Mouse (Mus musculus): ENCODE results near the gene Sp140. TPM values are rescaled to one million over a fixed set of nuclear protein-coding genes. Genes with fewer than 3 reads are reported as not detected.
"Not testable (repeated sequence)": the region's sequence is repeated elsewhere in the genome, so short reads cannot be mapped to it uniquely, and the experiment has no call there.

The Sp140 gene
- polyA plus RNA-seq, 1 experiment from 2014 or later, result 1.2 TPM

DNA sequence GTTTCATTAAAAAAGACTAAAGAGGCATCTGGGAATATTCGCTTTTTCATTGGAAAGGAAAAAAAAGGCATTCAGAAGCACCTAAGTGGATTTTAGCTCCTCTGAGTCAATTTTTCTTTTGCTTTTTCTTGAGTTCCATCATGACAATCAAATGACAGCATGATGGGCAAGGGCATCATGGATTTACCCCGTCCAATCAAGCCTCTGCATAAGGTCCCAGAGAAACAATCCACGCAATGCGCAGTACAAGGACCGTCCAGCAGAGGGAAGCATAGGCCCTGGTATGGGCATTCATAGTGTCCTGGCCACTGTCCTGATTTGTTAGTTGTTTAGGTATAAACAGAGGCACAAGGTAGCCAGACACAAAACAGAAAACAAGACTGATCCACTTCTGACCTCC lies 18.7 kb upstream of the Sp140 start:
- DNase-seq (ENCODE audit: low spot score); H3K4me2 ChIP-seq (ENCODE audit: low read depth, severe bottlenecking); H3K36me3 ChIP-seq (ENCODE audit: control insufficient read depth, insufficient read depth, low read length); H3K9ac ChIP-seq (ENCODE audit: low read length); H3K27ac ChIP-seq (replicated peaks; ENCODE audit: low read depth, low read length); H3K27me3 ChIP-seq (ENCODE audit: control insufficient read depth, insufficient read depth, low read length); H3K4me1 ChIP-seq (ENCODE audit: control insufficient read depth, insufficient read depth, low read length); ATAC-seq (ENCODE audit: insufficient number of reproducible peaks, low FRiP score, low TSS enrichment, low read depth); H3K9me3 ChIP-seq (ENCODE audit: control insufficient read depth, low read length); H3K4me3 ChIP-seq (ENCODE audit: low read depth, low read length): not testable (repeated sequence)
- 30% methylated on average over 4 of the region's 5 CpGs for WGBS

DNA sequence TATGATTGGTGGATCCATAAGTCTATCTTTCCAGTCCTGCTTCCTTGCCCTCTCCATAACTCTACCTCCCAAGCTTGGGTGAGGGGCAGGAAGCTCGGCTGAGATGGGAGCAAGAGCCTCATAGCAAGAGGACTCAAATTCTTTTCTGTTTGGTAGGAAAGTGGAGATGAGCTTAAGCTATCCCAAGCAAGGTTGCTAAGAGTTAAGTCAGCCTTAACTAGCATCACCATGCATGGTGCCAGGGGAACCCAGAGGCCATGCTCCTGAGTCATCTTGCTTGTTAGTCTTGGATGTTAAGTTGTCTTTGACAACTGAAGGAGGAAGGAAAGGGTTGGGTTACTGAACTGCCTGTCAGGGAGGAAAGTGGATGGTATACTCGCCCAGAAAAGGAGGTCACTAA lies 11.5 kb upstream of the Sp140 start:
- not testable (repeated sequence) for H3K27me3 ChIP-seq (ENCODE audit: control insufficient read depth, insufficient read depth, low read length); H3K36me3 ChIP-seq (ENCODE audit: control insufficient read depth, insufficient read depth, low read length); H3K4me3 ChIP-seq (ENCODE audit: low read depth, low read length); H3K4me1 ChIP-seq (ENCODE audit: control insufficient read depth, insufficient read depth, low read length); DNase-seq (ENCODE audit: low spot score); ATAC-seq (ENCODE audit: insufficient number of reproducible peaks, low FRiP score, low TSS enrichment, low read depth); H3K9ac ChIP-seq (ENCODE audit: low read length); H3K9me3 ChIP-seq (ENCODE audit: control insufficient read depth, low read length); H3K27ac ChIP-seq (replicated peaks; ENCODE audit: low read depth, low read length); H3K4me2 ChIP-seq (ENCODE audit: low read depth, severe bottlenecking)
- 83% methylated on average over 1 of the region's 2 CpGs for WGBS

DNA sequence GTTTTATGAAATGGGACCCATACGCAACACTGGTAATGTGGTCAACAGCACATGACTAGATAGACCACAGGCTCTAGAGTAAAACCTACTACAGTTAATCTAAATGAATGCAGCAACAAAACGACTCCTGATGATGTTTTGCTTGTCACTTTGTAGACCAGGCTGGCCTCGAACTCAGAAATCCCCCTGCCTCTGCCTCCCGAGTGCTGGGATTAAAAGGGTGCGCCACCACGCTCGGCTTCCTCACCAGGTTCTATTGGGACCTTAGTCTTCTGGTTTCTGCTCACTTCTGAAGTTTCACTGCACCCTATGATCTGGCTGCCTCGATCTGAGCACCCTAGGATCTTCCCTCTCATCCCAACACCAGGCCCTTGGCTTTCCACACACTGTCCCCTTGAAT lies 7.7 kb upstream of the Sp140 start:
- not testable (repeated sequence) for ATAC-seq (ENCODE audit: insufficient number of reproducible peaks, low FRiP score, low TSS enrichment, low read depth); H3K36me3 ChIP-seq (ENCODE audit: control insufficient read depth, insufficient read depth, low read length)

DNA sequence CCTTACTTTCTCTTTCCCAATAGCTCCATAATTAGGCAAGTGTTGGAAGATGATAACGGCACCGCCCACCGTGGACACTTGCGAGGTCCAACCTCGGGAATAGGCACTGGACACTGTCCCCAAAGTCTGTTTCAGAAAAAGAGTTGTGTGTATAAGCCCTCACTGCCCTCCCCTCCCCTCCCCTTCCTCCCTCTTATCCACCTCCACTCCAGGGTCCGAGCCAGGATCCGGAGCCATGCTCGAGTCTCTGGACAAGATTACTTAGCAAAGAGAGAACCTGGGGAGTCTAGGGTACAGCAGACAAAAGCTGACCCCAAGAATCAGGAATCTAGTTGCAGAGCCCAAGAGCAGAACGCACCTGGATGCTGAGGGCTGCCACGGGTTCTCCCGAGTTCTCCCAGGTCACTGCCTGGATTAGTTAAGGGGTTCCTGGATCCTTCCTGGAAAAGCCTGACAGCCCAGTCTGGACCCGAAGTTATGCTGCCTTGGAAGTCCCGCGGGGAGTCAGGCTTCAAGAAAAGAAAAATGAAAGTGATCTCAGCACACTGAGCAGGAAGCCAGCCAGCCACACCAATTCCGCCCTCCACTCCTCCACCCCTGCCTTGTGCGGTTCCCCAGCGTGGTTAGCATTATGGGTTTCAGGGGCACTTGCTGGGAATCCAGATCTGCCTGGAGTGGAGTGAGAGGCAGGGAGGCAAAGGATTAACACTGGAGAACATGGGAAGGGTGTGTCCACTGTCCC lies 1.7 kb upstream of the Sp140 start, which contains the start of gene Sp110:
Gene Sp110, minus strand, starts transcription at position 547 of the 742 bp plus-strand sequence.
- not testable (repeated sequence) for H3K9me3 ChIP-seq (ENCODE audit: control insufficient read depth, low read length); H3K4me3 ChIP-seq (ENCODE audit: low read depth, low read length); H3K36me3 ChIP-seq (ENCODE audit: control insufficient read depth, insufficient read depth, low read length); H3K4me1 ChIP-seq (ENCODE audit: control insufficient read depth, insufficient read depth, low read length); H3K4me2 ChIP-seq (ENCODE audit: low read depth, severe bottlenecking); ATAC-seq (ENCODE audit: insufficient number of reproducible peaks, low FRiP score, low TSS enrichment, low read depth); H3K27ac ChIP-seq (replicated peaks; ENCODE audit: low read depth, low read length); H3K9ac ChIP-seq (ENCODE audit: low read length); H3K27me3 ChIP-seq (ENCODE audit: control insufficient read depth, insufficient read depth, low read length); DNase-seq (ENCODE audit: low spot score)
- WGBS, result 76% methylated on average over 15 of the region's 17 CpGs

More for the DNA sequence above, 7.7 kb upstream of the Sp140 start:
- not testable (repeated sequence) for DNase-seq (ENCODE audit: low spot score); H3K27me3 ChIP-seq (ENCODE audit: control insufficient read depth, insufficient read depth, low read length); H3K4me3 ChIP-seq (ENCODE audit: low read depth, low read length); H3K4me1 ChIP-seq (ENCODE audit: control insufficient read depth, insufficient read depth, low read length); H3K4me2 ChIP-seq (ENCODE audit: low read depth, severe bottlenecking); H3K27ac ChIP-seq (replicated peaks; ENCODE audit: low read depth, low read length); H3K9ac ChIP-seq (ENCODE audit: low read length); H3K9me3 ChIP-seq (ENCODE audit: control insufficient read depth, low read length)
- 87% methylated on average over 8 of the region's 8 CpGs for WGBS

DNA sequence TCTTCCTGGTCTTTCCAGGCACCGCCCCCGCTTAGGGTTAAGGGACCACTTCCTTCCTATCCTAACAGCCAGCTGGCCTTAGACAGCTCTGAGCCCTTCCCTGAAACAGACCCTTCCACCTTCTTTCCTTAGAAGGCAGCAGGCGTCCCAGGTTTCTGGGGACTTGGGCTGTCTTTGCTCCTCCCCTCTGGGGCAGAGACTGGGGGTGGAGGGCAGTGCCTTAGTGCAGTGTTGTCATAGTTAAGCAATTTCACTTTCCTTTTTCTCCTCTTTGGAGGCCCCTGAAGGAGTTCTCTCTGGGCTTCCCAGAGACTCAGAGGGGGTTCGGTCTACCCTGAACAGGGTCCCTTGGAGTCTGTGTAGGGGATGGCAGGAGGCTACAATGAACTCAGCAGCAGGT lies 616 bp downstream of the Sp140 start:
- ATAC-seq (ENCODE audit: insufficient number of reproducible peaks, low FRiP score, low TSS enrichment, low read depth); H3K27me3 ChIP-seq (ENCODE audit: control insufficient read depth, insufficient read depth, low read length); H3K4me2 ChIP-seq (ENCODE audit: low read depth, severe bottlenecking); H3K4me1 ChIP-seq (ENCODE audit: control insufficient read depth, insufficient read depth, low read length); H3K9ac ChIP-seq (ENCODE audit: low read length); DNase-seq (ENCODE audit: low spot score); H3K9me3 ChIP-seq (ENCODE audit: control insufficient read depth, low read length); H3K36me3 ChIP-seq (ENCODE audit: control insufficient read depth, insufficient read depth, low read length); H3K4me3 ChIP-seq (ENCODE audit: low read depth, low read length); H3K27ac ChIP-seq (replicated peaks; ENCODE audit: low read depth, low read length): not testable (repeated sequence)
- WGBS, result 70% methylated on average over 4 of the region's 4 CpGs

DNA sequence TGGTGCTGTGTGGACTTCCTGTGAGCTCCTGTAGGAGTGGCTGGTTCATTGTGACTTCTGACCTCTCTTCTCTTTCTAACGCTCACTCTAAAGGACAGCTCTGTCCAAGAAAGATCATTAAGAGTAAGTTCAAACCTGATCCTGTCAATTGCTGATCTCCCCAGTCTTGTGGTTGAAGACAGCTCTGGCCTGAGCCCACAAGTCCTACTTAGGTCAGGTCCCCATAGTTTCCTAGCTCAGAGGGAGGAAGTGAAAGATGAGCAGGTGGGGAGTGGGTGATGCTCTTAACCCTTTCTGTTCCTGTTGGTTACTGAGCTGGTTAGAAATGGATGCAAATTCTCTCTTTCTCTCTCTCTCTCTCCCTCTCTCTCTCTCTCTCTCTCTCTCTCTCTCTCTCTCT lies 4.2 kb downstream of the Sp140 start:
- H3K36me3 ChIP-seq (ENCODE audit: control insufficient read depth, insufficient read depth, low read length); H3K9ac ChIP-seq (ENCODE audit: low read length); H3K27me3 ChIP-seq (ENCODE audit: control insufficient read depth, insufficient read depth, low read length); DNase-seq (ENCODE audit: low spot score); H3K27ac ChIP-seq (replicated peaks; ENCODE audit: low read depth, low read length); H3K9me3 ChIP-seq (ENCODE audit: control insufficient read depth, low read length); ATAC-seq (ENCODE audit: insufficient number of reproducible peaks, low FRiP score, low TSS enrichment, low read depth); H3K4me2 ChIP-seq (ENCODE audit: low read depth, severe bottlenecking); H3K4me1 ChIP-seq (ENCODE audit: control insufficient read depth, insufficient read depth, low read length); H3K4me3 ChIP-seq (ENCODE audit: low read depth, low read length): not testable (repeated sequence)
- no CpG with 5 or more reads among the region's 1 CpGs for WGBS

DNA sequence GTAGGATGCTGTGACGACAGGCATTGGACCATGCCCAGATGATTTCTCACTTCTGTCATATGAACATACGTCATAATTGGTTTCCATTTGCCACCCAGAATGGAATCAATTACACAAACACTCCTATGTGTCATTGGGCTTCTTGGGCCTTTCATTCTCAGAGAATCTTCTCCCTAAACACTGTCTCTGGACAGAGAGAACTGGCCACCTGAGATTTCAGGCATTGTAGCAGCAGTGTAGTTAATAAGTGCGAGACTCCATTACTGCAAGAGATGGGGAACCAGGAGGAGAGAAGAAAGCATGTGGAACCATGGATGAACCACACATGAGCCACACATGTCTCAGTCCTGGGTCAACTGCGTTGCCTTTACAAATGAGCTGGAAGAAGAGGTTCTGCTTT lies 8.2 kb downstream of the Sp140 start:
- not testable (repeated sequence) for H3K4me1 ChIP-seq (ENCODE audit: control insufficient read depth, insufficient read depth, low read length); H3K36me3 ChIP-seq (ENCODE audit: control insufficient read depth, insufficient read depth, low read length); H3K27ac ChIP-seq (replicated peaks; ENCODE audit: low read depth, low read length); H3K9me3 ChIP-seq (ENCODE audit: control insufficient read depth, low read length); H3K27me3 ChIP-seq (ENCODE audit: control insufficient read depth, insufficient read depth, low read length); H3K9ac ChIP-seq (ENCODE audit: low read length); H3K4me2 ChIP-seq (ENCODE audit: low read depth, severe bottlenecking); H3K4me3 ChIP-seq (ENCODE audit: low read depth, low read length); ATAC-seq (ENCODE audit: insufficient number of reproducible peaks, low FRiP score, low TSS enrichment, low read depth); DNase-seq (ENCODE audit: low spot score)
- 81% methylated on average over 3 of the region's 4 CpGs for whole genome bisulfite sequencing

DNA sequence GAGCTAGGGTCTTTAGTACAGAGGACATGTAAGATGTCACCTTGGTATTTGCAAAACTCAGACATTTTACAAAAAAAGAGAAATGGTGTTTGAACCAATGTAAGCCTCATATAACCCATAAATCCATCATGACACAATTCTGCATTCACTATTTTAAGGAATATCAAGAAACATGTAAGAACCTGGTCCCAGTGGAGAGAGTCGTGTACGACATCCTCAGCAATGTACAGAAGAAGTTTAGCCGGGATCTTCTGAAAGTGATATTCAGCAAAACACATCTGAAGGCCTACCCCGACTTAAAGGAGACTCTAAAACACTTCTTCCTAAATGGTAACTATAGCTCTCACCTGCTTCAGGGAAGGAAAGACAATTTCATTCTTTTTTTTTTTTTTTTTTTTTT lies 10.4 kb downstream of the Sp140 start:
- no CpG with 5 or more reads among the region's 4 CpGs for WGBS
- not testable (repeated sequence) for H3K4me3 ChIP-seq (ENCODE audit: low read depth, low read length); H3K9ac ChIP-seq (ENCODE audit: low read length); ATAC-seq (ENCODE audit: insufficient number of reproducible peaks, low FRiP score, low TSS enrichment, low read depth); H3K27me3 ChIP-seq (ENCODE audit: control insufficient read depth, insufficient read depth, low read length); H3K27ac ChIP-seq (replicated peaks; ENCODE audit: low read depth, low read length); H3K36me3 ChIP-seq (ENCODE audit: control insufficient read depth, insufficient read depth, low read length); DNase-seq (ENCODE audit: low spot score); H3K4me2 ChIP-seq (ENCODE audit: low read depth, severe bottlenecking); H3K9me3 ChIP-seq (ENCODE audit: control insufficient read depth, low read length); H3K4me1 ChIP-seq (ENCODE audit: control insufficient read depth, insufficient read depth, low read length)

DNA sequence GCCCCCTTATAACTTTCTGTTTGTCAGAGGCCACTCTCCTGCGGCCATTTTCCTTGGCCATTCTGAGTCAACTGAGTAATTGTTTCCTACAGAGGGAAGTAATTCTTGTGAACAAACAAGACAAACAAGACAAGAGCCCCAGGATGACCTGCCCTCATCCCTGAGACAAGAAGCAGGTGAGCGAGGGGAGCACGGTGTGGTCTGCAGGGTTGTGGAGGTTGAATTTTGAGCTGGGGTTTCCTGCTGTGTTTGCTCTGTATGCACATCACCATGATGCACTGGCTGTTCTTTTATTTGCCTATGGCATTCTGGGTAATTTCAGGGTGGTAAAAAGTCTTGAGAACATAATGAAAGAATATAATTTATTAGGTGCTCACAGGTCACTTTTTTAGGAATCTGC lies 14.9 kb downstream of the Sp140 start:
- DNase-seq (ENCODE audit: low spot score); H3K4me3 ChIP-seq (ENCODE audit: low read depth, low read length); H3K4me2 ChIP-seq (ENCODE audit: low read depth, severe bottlenecking); H3K9ac ChIP-seq (ENCODE audit: low read length); H3K9me3 ChIP-seq (ENCODE audit: control insufficient read depth, low read length); H3K36me3 ChIP-seq (ENCODE audit: control insufficient read depth, insufficient read depth, low read length); H3K4me1 ChIP-seq (ENCODE audit: control insufficient read depth, insufficient read depth, low read length); ATAC-seq (ENCODE audit: insufficient number of reproducible peaks, low FRiP score, low TSS enrichment, low read depth); H3K27me3 ChIP-seq (ENCODE audit: control insufficient read depth, insufficient read depth, low read length); H3K27ac ChIP-seq (replicated peaks; ENCODE audit: low read depth, low read length): not testable (repeated sequence)
- 97% methylated on average over 3 of the region's 3 CpGs for WGBS
